Mouse (Mus musculus) 3T3-L1 (cell line): ENCODE results near the gene Prkd3.

Source experiments
- DNase-seq: peaks from one replicate; pipeline ENCODE4 v3.0.0-alpha.2; 2015; ENCODE audit warnings: low read depth, low spot score

Gene Prkd3

DNA sequence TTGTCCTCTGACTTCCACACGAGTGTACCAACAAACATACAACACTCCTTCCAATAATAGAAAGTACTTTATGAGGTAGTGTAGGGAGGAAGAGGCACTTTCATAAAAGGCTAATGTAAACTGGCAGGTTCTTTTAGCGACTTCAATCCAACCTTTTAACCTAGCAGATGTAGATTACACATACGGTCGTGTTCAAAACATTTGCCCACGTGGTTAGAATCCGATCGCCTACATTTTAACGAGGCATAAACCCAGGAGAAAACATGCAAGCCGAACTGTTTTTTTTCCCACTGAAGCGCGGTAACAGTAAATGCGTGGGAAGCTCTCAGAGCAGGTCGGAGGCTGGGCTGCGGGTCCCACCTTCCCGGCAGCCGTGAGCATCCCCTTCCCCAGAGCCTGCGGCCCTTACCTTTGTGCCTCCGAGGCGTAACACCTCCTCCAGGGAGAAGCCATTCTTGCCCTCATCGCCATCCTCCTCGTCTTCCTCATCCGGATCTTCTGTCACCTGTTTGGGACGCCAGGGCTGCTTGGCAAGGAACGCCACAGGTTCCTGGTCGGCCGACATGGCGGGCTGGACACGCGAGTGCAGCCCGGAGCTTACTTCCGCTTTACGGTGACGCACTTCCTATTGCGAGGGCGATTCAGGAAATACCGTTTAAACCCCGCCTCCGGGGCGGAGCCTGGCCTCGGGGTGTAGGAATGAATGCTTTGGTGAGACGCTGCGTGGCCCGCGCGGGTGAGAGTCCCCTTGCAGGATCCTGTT, 84.0 kb downstream of the Prkd3 start, which contains the start of the genes Cebpz and Ndufaf7:
TSS of gene Cebpz (minus strand) at position 601 of the 763 bp plus-strand sequence.
TSS of gene Ndufaf7 (plus strand) at position 671 of the 763 bp plus-strand sequence.
- peak; percentile 100 for DNase-seq

DNA sequence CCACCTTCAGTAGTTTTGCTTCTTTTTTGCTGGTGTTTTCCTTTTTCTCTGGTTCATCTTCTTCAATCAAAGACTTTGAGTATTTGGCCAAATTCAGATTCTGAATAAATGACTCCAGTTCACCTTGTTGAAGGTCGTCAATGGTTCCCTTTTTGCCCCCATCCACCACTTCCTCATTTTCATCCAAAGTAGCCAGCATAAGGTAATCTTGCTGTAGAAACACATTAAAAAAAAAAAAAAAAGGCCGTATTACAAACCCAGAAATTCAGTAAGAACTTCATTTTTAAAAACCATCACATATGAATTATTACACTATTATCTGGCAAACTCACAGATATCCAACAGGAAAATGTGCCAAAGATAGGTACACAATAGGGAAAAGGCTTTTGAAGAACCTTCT, 84.8 kb downstream of the Prkd3 start:
- no peak for DNase-seq

DNA sequence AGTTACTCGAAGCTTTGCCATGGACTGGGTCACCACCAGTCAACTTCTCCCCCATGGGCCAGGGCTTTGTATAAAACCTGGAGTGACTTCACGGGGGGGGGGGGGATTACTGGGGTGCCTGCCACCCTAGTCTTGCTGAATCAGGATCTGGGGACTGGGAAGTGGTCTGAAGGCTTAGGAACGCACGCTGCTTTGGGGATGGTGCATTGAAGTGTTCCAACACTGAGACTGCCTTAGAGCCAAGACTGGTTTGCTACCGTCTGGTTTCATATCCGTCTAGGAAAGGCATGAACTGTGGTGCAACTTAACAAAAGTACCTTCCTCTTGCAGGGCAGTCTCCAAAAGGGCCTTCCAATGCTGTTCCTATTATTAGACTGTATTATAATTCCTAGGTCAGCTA, 102.9 kb downstream of the Prkd3 start:
- DNase-seq: no peak

DNA sequence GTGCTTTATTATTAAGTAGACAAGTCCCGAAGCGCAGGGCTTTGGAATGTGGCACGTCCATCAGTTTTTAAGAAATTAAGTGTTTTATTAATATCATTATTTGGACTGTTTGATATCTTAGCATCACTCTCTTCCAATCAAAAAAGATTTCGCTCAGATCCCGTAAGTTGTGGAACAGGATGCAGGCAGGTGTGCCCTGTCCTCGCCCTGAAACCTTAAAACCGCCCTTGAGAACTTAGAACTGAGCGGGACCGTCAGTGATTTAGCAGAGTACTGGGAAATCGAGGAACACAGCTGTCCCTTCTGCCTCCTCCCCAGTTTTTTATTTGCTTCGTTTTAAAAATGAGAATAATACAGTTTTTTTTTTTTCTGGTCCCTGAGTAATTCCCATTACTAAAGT, 103.7 kb downstream of the Prkd3 start:
- DNase-seq: no peak

DNA sequence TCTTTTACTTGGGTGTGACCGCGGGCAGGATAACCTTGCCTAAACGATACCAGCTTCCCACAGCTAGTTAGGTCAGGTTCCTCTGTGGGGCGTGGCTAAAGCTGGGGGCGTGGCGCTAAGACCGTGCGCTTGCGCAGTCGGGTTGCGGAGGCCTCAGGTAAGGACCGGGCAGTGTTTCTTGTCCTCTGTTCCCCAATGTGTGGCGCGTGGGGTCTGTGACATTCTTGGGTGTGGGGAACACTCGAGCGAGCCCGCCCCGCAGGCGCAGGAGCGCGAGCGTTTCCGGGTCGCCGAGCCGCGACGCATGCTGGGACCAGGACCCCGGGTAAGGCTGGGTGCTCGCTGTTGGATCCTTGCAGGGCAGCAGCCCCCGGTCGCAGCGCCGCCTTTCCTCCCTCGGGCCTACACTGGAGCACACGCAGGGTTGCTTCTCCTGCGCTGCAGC, 104.2 kb downstream of the Prkd3 start, which contains the start of gene Cebpzos:
TSS of gene Cebpzos (plus strand) at position 132 of the 445 bp plus-strand sequence.
- peak; percentile 91 for DNase-seq

DNA sequence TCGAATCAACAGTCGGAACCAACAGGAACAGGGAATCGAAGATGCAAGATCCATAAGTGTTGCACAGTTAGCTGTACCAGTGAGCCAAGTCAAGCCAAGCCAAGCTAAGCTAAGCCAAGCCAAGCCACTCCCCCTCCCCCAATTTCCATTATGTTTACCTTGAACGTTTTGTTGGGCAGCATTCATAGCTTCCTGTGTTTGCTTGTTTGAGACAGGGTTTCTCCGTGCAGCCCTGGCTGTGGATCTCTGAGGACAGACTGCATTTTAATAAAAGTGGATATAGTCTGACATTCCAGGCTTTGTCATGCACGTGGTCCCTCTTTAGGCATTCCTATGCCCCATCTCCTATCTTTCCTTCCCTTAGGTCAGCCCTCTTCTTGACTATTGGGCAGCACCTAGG, 104.8 kb downstream of the Prkd3 start:
- peak; percentile 56 for DNase-seq

DNA sequence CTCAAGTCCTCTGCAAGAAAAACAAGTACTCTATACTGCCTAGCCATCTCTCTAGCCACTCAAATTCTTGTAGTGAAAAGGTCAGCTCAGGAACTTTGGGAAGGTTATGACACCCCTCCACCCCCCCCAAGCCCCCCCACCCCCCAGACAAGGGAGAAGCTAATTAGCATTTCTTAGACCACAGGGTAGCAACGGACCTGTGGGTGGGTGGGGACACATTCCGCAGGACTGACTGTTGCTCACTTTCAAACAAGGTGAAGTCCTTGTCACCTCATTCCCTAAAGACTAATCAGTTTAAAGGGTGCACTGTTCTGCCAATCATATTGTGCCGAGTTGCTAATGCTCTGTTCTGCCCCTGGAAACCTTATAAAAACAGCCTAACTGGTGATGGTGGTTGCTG, 106.7 kb downstream of the Prkd3 start:
- no peak for DNase-seq

DNA sequence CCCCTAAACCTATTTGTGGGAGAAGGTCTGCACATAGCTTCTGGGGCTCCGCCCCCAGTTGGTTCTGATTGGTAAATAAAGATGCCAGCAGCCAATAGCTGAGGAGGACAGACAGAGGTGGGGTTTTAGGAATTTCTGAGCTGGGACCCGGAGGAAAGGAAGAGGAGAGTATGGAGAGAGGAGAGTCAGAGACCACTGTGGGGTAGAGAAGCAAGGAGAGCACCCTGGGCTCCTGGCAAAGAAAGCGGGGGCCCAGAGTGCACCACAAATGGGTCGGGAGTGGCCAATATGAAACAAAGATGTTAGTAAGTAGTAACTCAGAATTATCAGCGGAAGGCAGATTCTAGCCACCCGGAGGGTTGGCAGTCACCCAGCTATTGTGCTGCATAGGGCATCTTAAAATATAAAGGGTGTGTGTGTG, 107.7 kb downstream of the Prkd3 start:
- no peak for DNase-seq

DNA sequence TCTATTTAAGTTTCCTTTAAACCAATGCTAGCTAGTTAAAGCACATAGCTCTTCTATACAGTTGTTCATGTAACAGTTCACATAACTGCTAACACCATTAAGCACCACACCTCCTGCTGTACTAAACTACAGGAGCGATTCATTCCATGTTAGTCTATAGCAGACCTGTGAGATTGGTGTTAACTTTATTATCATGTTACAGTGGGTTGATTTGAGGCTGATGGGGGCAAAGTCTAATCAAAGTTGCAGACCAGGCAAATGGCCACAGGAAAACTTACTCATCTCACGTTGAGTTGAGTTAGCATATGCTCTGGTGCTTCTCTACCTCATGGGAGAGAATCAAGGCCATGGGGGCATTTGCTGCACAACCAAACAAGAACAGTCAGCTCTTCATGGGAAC, 111.2 kb downstream of the Prkd3 start:
- DNase-seq: no peak

DNA sequence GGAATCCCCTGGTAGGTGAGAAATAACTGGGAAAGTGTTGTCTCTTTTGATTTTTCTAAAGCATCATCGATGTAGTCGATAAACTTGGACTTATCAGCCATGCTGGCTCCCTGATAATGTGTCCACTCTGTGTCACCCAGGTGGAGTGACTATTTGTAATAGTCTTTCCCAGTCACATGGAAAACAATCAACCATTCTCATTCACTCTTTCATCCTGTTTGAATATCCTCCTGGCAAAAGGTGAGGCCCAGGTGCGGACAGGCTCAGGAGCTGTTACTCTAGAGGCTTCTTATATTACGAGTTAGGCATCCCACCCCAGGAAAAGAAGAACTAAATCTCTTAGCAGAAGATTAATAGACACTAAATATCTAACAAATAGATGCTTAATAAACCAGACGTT, 113.7 kb downstream of the Prkd3 start, which contains the start of gene Sult6b1:
TSS of gene Sult6b1 (minus strand) at position 101 of the 400 bp plus-strand sequence.
- no peak for DNase-seq

DNA sequence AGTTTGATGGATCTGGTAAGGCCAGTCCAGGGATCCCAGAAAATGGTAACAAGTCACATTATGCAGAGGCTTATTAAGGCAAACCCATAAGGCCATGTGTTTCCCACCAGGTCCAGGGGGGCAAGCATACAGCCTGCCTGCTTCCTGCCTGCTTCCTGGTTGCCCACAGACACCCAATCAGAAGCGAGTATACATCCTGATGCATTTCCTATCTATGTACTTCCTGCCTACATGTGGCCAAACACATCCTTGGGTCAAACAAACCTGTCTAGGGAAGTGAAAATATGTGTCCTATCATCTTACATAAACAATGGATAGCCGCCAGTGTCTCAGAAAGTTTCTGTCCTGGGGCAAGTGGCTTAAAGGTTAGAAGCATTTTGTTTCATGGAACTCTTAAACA, 117.5 kb downstream of the Prkd3 start:
- DNase-seq: peak; percentile 21
